Mouse (Mus musculus) gastrocnemius, postnatal 4 days (tissue): Measurements from ENCODE around the gene Fbln7. TPM values are rescaled to one million over a fixed set of nuclear protein-coding genes. Genes with fewer than 3 reads are reported as not detected.
A peak's percentile ranks its signal among the peaks of the same experiment; 100 is the strongest.

Source experiments
- DNase-seq, 2 experiments: peaks; one replicate each; pipeline ENCODE4 v3.0.0; 2021 to 2022; ENCODE audit warnings: low spot score in 2 of 2, mixed read lengths in 2 of 2
- total RNA-seq, 2 experiments: library from RNA; stranded (reverse); gene quantifications; 2 replicates each; pipeline ENCODE4 v1.2.3; 2021

The Fbln7 gene
- total RNA-seq, 2 experiments from 2014 or later, result 8.5 to 9.0 TPM

DNA sequence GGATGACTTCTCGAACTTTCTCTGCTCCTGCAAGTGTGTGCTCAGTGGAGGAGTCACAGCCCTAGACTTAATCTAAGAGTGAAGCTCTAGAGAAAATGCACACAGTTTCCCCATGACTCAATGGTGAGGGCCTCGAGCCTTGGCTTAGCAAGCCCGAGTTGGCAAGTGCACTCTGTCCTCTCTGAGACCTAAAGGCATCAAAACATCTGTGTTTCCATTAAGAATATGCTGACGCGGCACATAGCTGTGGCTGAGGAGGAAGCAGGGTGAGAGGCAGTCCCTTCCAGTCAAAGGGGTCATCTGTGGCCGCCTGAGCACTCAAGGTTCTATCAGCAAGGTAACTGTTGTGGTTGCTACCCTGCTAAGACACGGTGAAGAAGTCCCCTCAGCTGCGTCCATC lies 8.9 kb downstream of the Fbln7 start:
- DNase-seq, result no peak

GRCm38 (mm10) chr2:128872256-128872655 lies 9.5 kb downstream of the Fbln7 start:
- DNase-seq, result no peak

- DNase-seq, result no peak
Measured at GRCm38 (mm10) chr2:128875526-128875925, 12.7 kb downstream of the Fbln7 start.

- no peak for DNase-seq
Measured at GRCm38 (mm10) chr2:128881236-128881635, 18.5 kb downstream of the Fbln7 start.

DNA sequence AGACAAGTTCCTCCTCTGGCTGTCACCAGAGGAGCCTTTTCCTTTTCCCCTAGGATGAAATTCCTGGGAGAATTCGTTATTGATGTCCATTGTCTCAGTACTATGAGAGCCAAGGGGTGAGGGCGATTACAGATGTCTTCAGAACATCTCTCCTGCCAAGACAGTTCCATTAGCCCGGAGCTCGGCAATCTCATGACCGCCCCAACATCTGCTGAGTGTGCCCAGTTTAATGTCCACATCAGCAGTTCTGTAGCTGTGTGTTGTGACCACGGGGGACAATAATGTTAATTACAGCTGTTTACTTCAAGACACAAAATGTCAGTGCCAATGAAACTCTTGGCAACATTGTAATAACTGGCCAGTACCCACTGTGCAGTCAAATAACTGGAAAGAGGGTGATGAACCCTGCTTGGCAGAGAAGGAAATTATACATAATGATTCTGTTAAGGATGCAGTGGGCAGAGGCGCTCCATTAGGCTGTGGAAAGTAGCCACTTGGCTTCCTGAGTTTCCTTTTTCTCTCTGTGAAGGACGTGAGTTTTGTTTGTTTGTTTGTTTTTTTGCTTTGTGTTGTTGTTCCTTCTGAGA lies 22.5 kb downstream of the Fbln7 start:
- no peak for DNase-seq

- no peak for DNase-seq
Measured at GRCm38 (mm10) chr2:128887866-128888550, 25.2 kb downstream of the Fbln7 start.

- DNase-seq, result no peak
Measured at GRCm38 (mm10) chr2:128890661-128891335, 28.0 kb downstream of the Fbln7 start.

DNA sequence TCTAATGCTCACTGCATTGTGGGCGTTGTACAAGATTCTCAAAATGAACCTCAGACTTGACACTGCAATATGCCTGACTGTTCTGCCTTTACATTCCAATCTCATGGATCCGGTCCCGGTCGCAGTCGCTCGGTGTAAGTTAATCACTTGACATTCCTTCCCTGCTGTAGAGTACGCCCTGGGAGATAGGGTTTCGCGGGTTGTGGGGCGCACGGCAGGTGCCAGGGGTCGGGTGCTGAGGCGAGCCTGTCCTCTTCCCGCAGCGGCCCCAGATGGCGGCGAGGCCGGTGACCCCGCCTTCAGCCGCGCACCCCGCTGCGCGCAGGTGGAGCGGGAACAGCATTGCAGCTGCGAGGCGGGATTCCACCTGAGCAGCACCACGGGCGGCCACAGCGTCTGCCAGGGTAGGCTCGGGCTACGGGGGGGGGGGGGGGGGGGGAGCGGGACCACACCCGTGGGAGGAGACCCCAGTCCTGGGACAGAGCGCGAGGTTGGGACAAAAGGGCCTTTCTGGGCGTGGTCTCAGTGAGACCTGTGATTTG lies 29.5 kb downstream of the Fbln7 start:
- DNase-seq, result no peak

DNA sequence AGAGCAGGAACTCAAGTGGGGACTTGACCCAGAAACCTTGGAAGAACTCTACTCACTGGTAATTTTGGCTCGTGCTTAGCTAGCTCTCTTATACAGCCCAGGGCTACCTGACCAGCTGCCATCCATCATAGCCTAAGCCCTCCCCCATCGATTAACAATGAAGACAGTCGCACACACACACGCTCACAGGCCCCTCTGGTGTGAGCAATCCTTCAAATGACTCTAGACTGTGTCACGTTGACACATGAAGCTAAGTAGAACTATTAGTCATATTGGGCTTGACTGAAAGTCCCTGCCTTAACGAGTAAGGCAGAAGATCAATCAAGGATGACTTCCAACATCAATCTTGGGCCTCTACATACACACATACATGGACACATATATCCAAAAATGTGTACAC lies 40.1 kb downstream of the Fbln7 start:
- DNase-seq, result no peak

GRCm38 (mm10) chr2:128903661-128904060 lies 40.9 kb downstream of the Fbln7 start:
- no peak for DNase-seq

- no peak for DNase-seq
Measured at GRCm38 (mm10) chr2:128914978-128915377, 52.2 kb downstream of the Fbln7 start.

DNA sequence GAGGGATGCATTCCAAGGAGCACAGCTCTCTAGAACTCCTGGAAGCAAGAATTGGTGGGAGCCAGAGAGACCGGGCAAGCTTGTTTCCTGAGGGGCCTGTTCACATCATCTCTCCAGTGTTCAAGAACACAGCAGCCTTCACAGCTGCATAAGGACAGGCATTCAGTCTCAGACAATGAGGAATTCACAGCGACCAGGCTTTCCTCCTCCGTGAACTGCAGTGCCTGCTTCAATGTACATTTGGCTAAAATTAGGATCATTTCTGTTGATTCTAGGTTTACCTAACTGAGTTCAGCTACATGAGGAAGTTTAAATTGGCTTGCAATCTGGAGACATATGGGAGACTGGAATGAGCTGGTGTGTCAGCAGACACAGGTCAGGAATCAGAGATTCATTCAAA lies 53.7 kb downstream of the Fbln7 start:
- DNase-seq, result no peak

GRCm38 (mm10) chr2:128924799-128925198 lies 62.0 kb downstream of the Fbln7 start:
- no peak for DNase-seq

DNA sequence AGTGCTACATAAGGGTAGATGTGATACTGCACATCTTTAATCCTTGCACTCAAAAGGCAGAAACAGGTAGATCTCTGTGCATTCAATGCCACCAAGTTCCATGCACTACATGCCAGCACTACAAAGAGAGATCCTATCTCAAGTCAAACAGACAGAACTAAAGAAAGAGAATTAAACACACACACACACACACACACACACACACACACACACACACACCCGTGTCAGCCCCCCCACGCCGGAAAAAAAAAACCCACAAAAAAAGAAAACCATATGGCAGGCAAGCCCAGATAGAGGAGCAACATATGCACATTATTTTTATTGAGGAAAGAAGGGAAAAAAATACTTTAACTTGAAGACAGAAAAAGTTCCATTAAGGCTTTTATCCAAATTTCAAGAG lies 65.7 kb downstream of the Fbln7 start:
- no peak for DNase-seq

DNA sequence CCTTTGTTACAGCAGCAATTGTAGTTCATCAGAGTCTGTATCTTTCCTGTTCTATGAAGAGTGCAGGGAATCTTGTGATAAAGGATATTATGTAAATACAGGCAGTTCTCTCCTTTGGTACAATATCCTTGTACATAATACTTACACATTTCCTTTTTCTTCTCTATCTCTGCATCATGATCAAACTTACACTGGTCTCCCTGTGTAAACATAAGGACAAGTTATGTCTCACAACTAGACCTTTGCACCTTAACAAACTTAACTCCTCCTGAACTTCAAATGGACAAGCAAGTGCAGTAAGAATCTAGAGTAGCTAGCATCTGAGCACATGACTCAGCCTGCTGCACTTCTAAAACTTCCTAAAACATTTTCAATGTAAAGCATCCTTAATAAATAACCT lies 67.9 kb downstream of the Fbln7 start:
- no peak for DNase-seq

DNA sequence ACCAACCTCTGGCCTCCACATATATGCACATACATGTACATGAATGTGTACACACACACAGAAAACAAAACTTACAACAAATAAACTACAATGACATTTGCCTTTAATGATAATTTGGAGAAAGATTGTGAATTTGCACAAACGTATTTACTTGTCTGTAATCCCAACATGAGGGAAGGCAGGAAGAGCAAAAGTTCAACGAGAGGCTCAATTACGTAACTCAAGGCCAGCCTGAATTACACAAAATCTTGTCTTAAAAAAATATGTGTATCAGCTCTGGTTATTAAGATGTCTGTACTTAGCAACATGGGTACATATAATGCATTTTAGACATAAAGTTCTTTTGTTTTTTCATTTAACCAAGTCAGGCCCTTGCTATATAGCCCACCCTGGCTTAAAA lies 73.5 kb downstream of the Fbln7 start:
- DNase-seq, result no peak

GRCm38 (mm10) chr2:128943538-128944528 lies 81.1 kb downstream of the Fbln7 start, which contains the start of gene Zc3h8:
Zc3h8 (minus strand) TSS chr2:128944077.
- DNase-seq, result peak; percentile 94 to 97
